Mouse (Mus musculus) liver, adult 2 months (tissue): ENCODE measurements at regions not wholly inside any gene's neighbourhood (a gene's known extent, or its start where the extent isn't known, plus 50 kb on each side); places are given as distances from the start of the nearest gene placed in this dataset.

Experiments
- DNase-seq: peaks from one replicate; pipeline ENCODE4 v3.0.0-alpha.2; 2011; ENCODE audit warnings: low read depth, low spot score; ENCODE audit errors: extremely low read depth
- H3K27ac ChIP-seq: fragments of 200-500 bp; replicated peaks from 2 replicates; pipeline ENCODE4 v1.5.1; 2012; ENCODE audit warnings: low read depth, mild to moderate bottlenecking, control low read depth, inconsistent platforms, low read length; ENCODE audit not compliant: insufficient read depth
- H3K27me3 ChIP-seq: fragments of 200-500 bp; 2 replicates; pipeline ENCODE4 v1.6.1; 2012; ENCODE audit warnings: mild to moderate bottlenecking, moderate library complexity, low read length, inconsistent platforms; ENCODE audit not compliant: control insufficient read depth, insufficient read depth
- H3K36me3 ChIP-seq: fragments of 200-500 bp; 2 replicates; pipeline ENCODE4 v1.6.1; 2012; ENCODE audit warnings: low read length, inconsistent platforms; ENCODE audit not compliant: control insufficient read depth, insufficient read depth
- H3K4me1 ChIP-seq: fragments of 200-500 bp; 2 replicates; pipeline ENCODE4 v1.6.1; 2011; ENCODE audit warnings: low read length; ENCODE audit not compliant: control insufficient read depth, insufficient read depth
- H3K4me3 ChIP-seq: fragments of 200-500 bp; 2 replicates; pipeline ENCODE4 v1.5.1; 2011; ENCODE audit warnings: low read depth, mild to moderate bottlenecking, control low read depth, low read length, moderate library complexity; ENCODE audit not compliant: insufficient read depth
- H3K79me2 ChIP-seq: fragments of 200-500 bp; 2 replicates; pipeline ENCODE4 v1.6.1; 2012; ENCODE audit warnings: inconsistent platforms, mild to moderate bottlenecking, low read length, moderate library complexity; ENCODE audit not compliant: control insufficient read depth, insufficient read depth
- H3K9ac ChIP-seq: fragments of 200-500 bp; 2 replicates; pipeline ENCODE4 v1.6.1; 2012; ENCODE audit warnings: low read depth, mild to moderate bottlenecking, control low read depth, inconsistent platforms, low read length
- CTCF ChIP-seq: fragments of 200-500 bp; IDR thresholded peaks from 2 replicates; pipeline ENCODE4 v1.5.1; 2011; ENCODE audit warnings: low read depth, low read length, control low read depth
- POLR2A ChIP-seq: fragments of 200-500 bp; IDR thresholded peaks from 2 replicates; pipeline ENCODE4 v1.6.1; 2011; ENCODE audit warnings: low read length, control low read depth; ENCODE audit not compliant: insufficient read depth; ENCODE audit errors: extremely low read depth
- WGBS: fragments of 180-500 bp; shearing (Covaris S2); methylation state at CpG from one replicate; pipeline ENCODE4 v1.1.7; 2018; 5-methylcytosine and 5-hydroxymethylcytosine counted together

DNA sequence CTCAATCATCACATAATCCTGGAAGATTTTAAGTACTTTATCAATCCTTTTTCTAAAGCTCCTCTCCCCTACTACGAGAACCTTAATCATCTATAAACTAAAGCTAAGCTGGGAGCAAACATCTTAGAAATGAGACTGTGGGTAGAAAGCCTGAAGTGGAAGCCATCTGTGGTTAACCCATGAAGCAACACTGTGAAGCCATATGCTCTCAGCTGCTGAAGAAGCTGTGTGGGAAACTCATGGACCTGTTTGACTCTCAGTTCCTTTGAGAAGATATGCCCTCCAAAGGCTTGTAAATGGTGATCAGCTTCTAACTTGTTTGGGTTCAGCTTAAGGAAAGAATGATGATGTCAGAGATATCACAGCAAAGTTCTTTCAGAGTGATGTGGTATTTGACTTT is 372.2 kb upstream of the Mmadhc start:
- no peak overlapping the region for H3K27ac ChIP-seq

GRCm38 (mm10) chr2:50667180-50667579 is 370.6 kb upstream of the Mmadhc start:
- 67% methylated on average over 3 of the region's 3 CpGs for WGBS
- Histone ChIP-seq H3K27ac (no peak overlapping the region), H3K27me3 (no peaks in the 10 kb centered on the region), H3K4me3 (no peak overlapping the region), H3K79me2 (no peaks in the 10 kb centered on the region), H3K9ac (no peak overlapping the region), H3K36me3 (no peaks in the 10 kb centered on the region), H3K4me1 (no peaks in the 10 kb centered on the region)
- no peak for DNase-seq
- TF ChIP-seq CTCF (no peak), POLR2A (no peak)

More for the DNA sequence above, 372.2 kb upstream of the Mmadhc start:
- Histone ChIP-seq H3K27me3 (no peaks in the 10 kb centered on the region), H3K36me3 (no peaks in the 10 kb centered on the region), H3K4me1 (no peaks in the 10 kb centered on the region), H3K9ac (no peak overlapping the region), H3K79me2 (no peaks in the 10 kb centered on the region), H3K4me3 (no peak overlapping the region)
- DNase-seq, result no peak
- TF ChIP-seq POLR2A (no peak), CTCF (no peak)
- 96% methylated on average over 1 of the region's 1 CpGs for WGBS

DNA sequence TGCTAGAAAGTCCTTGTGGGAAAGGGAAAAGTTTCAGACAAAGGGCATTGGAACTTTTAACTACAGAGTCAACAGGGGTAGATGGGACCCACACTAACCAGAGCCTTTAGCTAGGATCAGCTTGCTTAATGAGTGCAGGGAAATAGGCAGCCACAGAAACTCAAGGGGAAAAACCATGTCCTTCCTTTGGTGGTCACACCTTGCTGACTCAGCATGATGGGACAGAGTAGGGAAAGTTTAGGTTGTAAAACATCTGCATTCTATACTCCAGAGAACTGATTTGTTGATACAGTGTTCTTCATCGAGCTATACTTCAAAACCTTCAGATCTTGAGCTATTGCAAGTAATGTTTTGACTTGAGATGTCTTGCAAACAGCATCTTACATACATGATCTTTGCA is 365.9 kb upstream of the Mmadhc start:
- TF ChIP-seq POLR2A (no peak), CTCF (no peak)
- no peaks in the 10 kb centered on the region for H3K36me3 ChIP-seq
- H3K4me3 ChIP-seq, result no peak overlapping the region
- 73% methylated on average over 1 of the region's 1 CpGs for WGBS
- H3K27ac ChIP-seq, result no peak overlapping the region
- no peaks in the 10 kb centered on the region for H3K79me2 ChIP-seq
- no peak overlapping the region for H3K9ac ChIP-seq
- DNase-seq, result no peak
- no peaks in the 10 kb centered on the region for H3K27me3 ChIP-seq
- no peaks in the 10 kb centered on the region for H3K4me1 ChIP-seq

DNA sequence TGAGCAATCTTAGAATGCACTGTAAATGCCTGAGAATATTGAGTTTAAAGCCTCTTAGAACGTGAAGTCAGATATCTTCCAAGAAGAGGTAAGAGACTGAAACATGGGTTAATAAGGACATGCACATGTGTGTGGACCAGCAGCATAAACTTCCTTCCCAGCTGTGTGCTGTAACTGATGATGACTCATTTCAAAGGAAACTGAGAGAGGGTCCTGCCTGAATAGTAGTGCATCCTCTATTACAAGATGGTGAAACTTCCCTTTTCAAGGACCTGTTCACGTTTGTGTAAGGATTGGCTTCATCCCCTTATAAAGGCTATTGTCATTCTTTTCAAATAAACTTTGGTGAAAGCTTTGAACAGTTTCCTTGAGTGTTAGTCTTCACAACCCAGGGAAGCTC is 363.4 kb upstream of the Mmadhc start:
- Histone ChIP-seq H3K27me3 (no peaks in the 10 kb centered on the region), H3K79me2 (no peaks in the 10 kb centered on the region), H3K4me3 (no peak overlapping the region), H3K27ac (no peak overlapping the region), H3K4me1 (no peaks in the 10 kb centered on the region), H3K9ac (no peak overlapping the region), H3K36me3 (no peaks in the 10 kb centered on the region)
- no peak for TF ChIP-seq POLR2A
- TF ChIP-seq CTCF, result no peak
- WGBS, result 86% methylated on average over 2 of the region's 2 CpGs
- no peak for DNase-seq

GRCm38 (mm10) chr2:50657826-50658225 is 361.2 kb upstream of the Mmadhc start:
- Histone ChIP-seq H3K9ac (no peak overlapping the region), H3K4me3 (no peak overlapping the region), H3K27ac (no peak overlapping the region), H3K36me3 (no peaks in the 10 kb centered on the region), H3K27me3 (no peaks in the 10 kb centered on the region), H3K4me1 (no peaks in the 10 kb centered on the region), H3K79me2 (no peaks in the 10 kb centered on the region)
- 85% methylated on average over 7 of the region's 7 CpGs for WGBS
- TF ChIP-seq CTCF (no peak), POLR2A (no peak)
- no peak for DNase-seq

DNA sequence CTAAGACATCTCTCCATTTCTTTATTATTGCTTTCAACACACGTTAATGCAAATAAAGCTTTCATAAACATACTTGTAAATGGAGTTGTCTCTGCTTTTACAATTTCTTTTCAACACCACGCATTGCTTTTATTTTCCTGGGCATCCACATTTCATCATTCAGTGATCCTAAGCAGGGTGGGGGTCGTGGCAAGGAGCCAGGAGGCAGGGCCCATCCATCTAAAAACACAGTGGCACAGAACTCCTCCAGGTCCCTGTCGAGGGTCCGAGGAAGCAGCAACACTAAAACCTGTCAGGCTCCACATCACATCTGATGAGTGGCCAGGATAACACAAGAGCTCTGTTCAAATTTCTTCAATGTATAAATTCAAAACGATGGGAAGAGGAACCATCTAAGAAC is 359.8 kb upstream of the Mmadhc start:
- DNase-seq, result no peak
- Histone ChIP-seq H3K36me3 (no peaks in the 10 kb centered on the region), H3K9ac (no peak overlapping the region), H3K4me3 (no peak overlapping the region), H3K27ac (no peak overlapping the region), H3K79me2 (no peaks in the 10 kb centered on the region), H3K27me3 (no peaks in the 10 kb centered on the region), H3K4me1 (no peaks in the 10 kb centered on the region)
- 88% methylated on average over 6 of the region's 6 CpGs for WGBS
- no peak for TF ChIP-seq CTCF
- no peak for TF ChIP-seq POLR2A
